Mouse (Mus musculus) embryonic facial prominence, embryonic 15.5 days (tissue): ENCODE data around the gene Nrg4. TPM values are rescaled to one million over a fixed set of nuclear protein-coding genes. Genes with fewer than 3 reads are reported as not detected.

Experiments
- ATAC-seq: fragments of 200-750 bp; cut with Nextera tagmentation; 2 replicates; pipeline ENCODE4 v1.8.0; 2017; ENCODE audit warnings: low read depth, moderate TSS enrichment; ENCODE audit not compliant: insufficient number of reproducible peaks, low FRiP score, low TSS enrichment
- H3K27ac ChIP-seq: fragments of 300-500 bp; sonication (generic); replicated peaks from 2 replicates; pipeline ENCODE4 v1.5.1; 2015; ENCODE audit warnings: mild to moderate bottlenecking, inconsistent platforms
- H3K27me3 ChIP-seq: fragments of 300-500 bp; sonication (generic); 2 replicates; pipeline ENCODE4 v1.6.1; 2015; ENCODE audit warnings: inconsistent platforms
- H3K36me3 ChIP-seq: fragments of 300-500 bp; sonication (generic); 2 replicates; pipeline ENCODE4 v1.6.1; 2015; ENCODE audit warnings: mild to moderate bottlenecking, inconsistent platforms
- H3K4me1 ChIP-seq: fragments of 300-500 bp; sonication (generic); 2 replicates; pipeline ENCODE4 v1.6.1; 2015; ENCODE audit warnings: inconsistent platforms
- H3K4me2 ChIP-seq: fragments of 300-500 bp; sonication (generic); replicated peaks from 2 replicates; pipeline ENCODE4 v1.6.1; 2015; ENCODE audit warnings: mild to moderate bottlenecking, inconsistent platforms
- H3K4me3 ChIP-seq: fragments of 300-500 bp; sonication (generic); replicated peaks from 2 replicates; pipeline ENCODE4 v1.5.1; 2015; ENCODE audit warnings: mild to moderate bottlenecking, inconsistent platforms
- H3K9ac ChIP-seq: fragments of 300-500 bp; sonication (generic); 2 replicates; pipeline ENCODE4 v1.6.1; 2015; ENCODE audit warnings: inconsistent platforms
- H3K9me3 ChIP-seq: fragments of 300-500 bp; sonication (generic); replicated peaks from 2 replicates; pipeline ENCODE4 v1.6.1; 2016; ENCODE audit warnings: inconsistent platforms
- WGBS: fragments of 180-500 bp; shearing (Covaris S2); methylation state at CpG from one replicate; pipeline ENCODE4 v1.1.7; 2015; 5-methylcytosine and 5-hydroxymethylcytosine counted together
- polyA plus RNA-seq: library from polyadenylated mRNA; unstranded; fragments of >200 nt; fragmentation: Nextera tagmentation; extraction: Ambion mirVana; gene quantifications from 2 replicates; pipeline ENCODE4 v1.2.1, GENCODE M21; 2015

Nrg4 gene
- polyA plus RNA-seq, 1 experiment from 2014 or later: 1.5 TPM

DNA sequence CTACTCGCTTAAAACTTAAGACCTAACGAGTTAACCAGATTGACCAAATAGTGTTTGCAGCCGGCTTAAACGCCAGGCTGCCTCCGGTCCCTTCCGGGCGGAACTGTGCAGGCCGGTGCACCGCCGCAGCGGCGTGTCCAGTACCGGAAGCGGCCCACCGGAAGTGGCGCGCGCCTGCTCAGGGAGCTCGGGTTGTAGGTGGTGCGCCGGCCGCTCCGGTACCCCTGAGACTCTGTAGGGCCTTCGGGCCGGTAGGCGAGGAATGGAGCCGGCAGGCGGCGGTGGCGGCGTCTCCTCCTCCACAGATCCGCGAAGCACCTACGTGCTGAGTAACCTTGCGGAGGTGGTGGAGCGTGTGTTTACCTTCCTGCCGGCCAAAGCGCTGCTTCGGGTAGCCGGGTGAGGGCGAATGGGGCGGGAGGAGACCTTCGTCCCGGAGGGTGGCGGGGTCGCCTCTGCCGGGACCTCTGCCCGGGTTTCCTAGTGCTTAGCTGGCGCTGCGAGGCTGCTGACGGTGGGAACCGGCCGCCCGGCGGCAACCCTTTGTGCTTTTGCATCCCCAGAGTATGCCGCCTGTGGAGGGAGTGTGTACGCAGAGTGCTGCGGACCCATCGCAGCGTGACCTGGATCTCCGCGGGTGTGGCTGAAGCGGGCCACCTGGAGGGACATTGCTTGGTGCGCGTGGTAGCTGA lies 117.7 kb downstream of the Nrg4 start, which contains the start of gene Fbxo22:
TSS of gene Fbxo22 (plus strand) at position 136 of the 692 bp plus-strand sequence.
- Histone ChIP-seq H3K36me3 (peaks cover 16% of the 10 kb centered on the region), H3K27me3 (no peaks in the 10 kb centered on the region), H3K27ac (peak within 1 kb of the TSS; percentile 87), H3K4me2 (peak within 1 kb of the TSS; percentile 77), H3K9ac (peak within 1 kb of the TSS; percentile 85), H3K9me3 (no peaks in the 10 kb centered on the region), H3K4me3 (peak within 1 kb of the TSS; percentile 89), H3K4me1 (peaks cover 13% of the 10 kb centered on the region)
- peak; percentile 96 for ATAC-seq
- WGBS: under 1% methylated on average over 65 of the region's 65 CpGs

DNA sequence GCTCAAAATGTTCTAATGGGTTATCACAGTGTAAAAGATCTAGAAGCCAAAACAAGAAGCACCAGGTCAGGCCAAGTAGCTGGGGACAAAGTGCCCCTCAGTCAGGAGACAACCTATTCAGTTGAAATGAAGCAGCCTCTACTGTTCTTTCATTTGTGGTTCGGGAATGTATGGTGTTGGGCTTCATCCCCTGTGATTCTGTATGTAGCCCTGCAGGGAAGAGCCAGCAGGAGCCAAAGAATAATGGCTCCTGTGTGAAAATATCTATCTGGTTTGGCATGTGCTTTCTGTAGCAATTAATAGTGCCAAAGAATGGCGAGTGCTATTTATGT lies 118.2 kb downstream of the Nrg4 start:
- Histone ChIP-seq H3K36me3 (peaks cover 14% of the 10 kb centered on the region; the same call in 1 of the 2 replicates), H3K4me1 (peaks cover 13% of the 10 kb centered on the region), H3K4me2 (peak overlapping the region; percentile 77), H3K4me3 (peak overlapping the region; percentile 89), H3K9me3 (no peaks in the 10 kb centered on the region), H3K27me3 (no peaks in the 10 kb centered on the region), H3K27ac (peak overlapping the region; percentile 87), H3K9ac (peak overlapping the region; percentile 85; the same call in 1 of the 2 replicates)
- 0% methylated on average over 2 of the region's 2 CpGs for WGBS
- ATAC-seq: no peak; the same call in 1 of the 2 replicates

DNA sequence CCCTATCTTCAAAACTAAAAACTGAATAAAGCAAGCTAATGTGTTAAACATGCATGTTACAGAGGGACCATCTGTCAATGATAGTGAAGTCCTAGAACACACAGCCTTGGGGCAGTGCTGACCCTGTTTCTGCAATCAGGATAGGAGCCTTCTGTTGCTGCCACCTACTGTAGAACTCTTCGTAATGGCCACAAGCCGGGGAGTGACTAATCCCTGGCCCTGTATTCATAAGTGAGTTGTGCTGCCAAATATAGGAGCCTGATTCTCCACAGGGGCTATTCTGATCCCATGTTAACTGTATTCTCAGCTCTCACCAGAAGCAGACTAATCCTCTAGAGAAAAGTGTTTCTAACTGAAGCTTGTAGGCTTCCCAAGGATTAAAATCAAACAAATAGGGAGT lies 127.3 kb downstream of the Nrg4 start:
- 73% methylated on average over 2 of the region's 2 CpGs for WGBS
- H3K9me3 ChIP-seq: no peaks in the 10 kb centered on the region
- no peak overlapping the region for H3K4me2 ChIP-seq
- ATAC-seq: no peak
- H3K4me1 ChIP-seq: no peaks in the 10 kb centered on the region
- no peaks in the 10 kb centered on the region for H3K27me3 ChIP-seq
- peaks cover 14% of the 10 kb centered on the region; the same call in 1 of the 2 replicates for H3K36me3 ChIP-seq
- H3K4me3 ChIP-seq: no peak overlapping the region
- H3K27ac ChIP-seq: no peak overlapping the region
- no peak overlapping the region for H3K9ac ChIP-seq

DNA sequence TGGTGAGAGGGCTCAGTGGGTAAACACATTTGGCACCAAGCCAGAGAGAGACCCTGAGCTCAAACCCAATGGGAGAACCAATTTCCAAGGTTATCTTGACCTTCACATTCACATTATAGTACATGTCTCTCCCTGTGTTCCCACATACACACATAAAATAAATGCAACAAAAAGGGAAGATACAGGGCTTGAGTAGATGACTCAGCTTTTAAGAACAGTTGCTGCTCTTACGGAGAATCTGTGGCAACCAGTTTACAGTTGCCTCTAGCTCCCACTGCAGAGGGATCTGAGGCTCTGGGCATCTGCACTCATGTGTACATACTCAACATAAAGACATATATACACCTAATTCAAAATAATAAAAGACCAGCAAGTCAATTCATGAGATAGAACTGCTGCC lies 128.4 kb downstream of the Nrg4 start:
- Histone ChIP-seq H3K4me2 (no peak overlapping the region), H3K9ac (no peak overlapping the region)
- WGBS: 93% methylated on average over 1 of the region's 1 CpGs

DNA sequence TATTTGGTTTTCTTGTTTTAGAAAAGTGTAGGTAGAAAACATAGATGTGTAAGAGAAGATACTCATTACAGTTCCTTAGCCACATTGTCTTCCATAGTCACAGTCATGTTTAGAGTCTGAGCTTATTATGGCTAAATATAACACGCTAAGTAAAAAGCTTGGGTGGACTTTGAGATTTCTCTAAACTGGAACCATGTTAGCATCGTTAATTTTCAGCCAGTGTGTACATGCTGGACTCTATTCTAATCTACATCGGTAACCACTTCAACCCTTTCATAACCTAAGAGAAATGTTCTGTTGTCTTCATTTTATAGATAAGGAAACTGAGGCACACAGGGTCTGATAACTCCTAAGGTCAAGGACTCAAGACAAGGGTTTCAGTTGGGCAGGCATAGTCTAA lies 130.8 kb downstream of the Nrg4 start:
- ATAC-seq: no peak
- 95% methylated on average over 3 of the region's 3 CpGs for WGBS
- Histone ChIP-seq H3K9me3 (no peaks in the 10 kb centered on the region), H3K4me3 (no peak overlapping the region), H3K27ac (no peak overlapping the region), H3K36me3 (peaks cover 17% of the 10 kb centered on the region; the same call in 1 of the 2 replicates), H3K4me2 (no peak overlapping the region), H3K4me1 (no peaks in the 10 kb centered on the region), H3K27me3 (no peaks in the 10 kb centered on the region), H3K9ac (no peak overlapping the region)

More for the DNA sequence above, 128.4 kb downstream of the Nrg4 start:
- Histone ChIP-seq H3K27ac (no peak overlapping the region), H3K27me3 (no peaks in the 10 kb centered on the region), H3K4me3 (no peak overlapping the region), H3K9me3 (no peaks in the 10 kb centered on the region), H3K4me1 (no peaks in the 10 kb centered on the region), H3K36me3 (peaks cover 16% of the 10 kb centered on the region; the same call in 1 of the 2 replicates)
- ATAC-seq: no peak

DNA sequence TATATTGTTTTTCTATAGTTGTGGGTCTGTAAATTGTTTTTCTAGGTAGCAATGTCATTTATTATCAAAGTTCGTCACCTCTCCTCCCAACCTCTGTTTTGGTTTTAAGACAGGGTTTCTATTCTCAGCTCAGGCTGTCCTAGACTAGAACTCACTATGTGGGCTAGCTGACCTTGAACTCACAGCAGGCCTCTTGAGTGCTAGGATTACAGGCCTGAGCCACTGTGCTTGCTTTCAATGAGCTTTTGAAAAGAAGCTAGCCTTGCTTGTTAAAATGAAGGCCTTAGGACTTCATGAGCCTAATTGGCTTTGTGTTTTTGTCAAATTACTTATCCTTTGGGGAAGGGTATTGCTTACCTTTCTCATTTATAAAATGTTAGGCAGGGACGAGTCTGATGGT lies 152.4 kb downstream of the Nrg4 start:
- Histone ChIP-seq H3K4me2 (no peak overlapping the region), H3K9ac (no peak overlapping the region), H3K27ac (no peak overlapping the region), H3K27me3 (no peaks in the 10 kb centered on the region), H3K36me3 (no peaks in the 10 kb centered on the region), H3K4me3 (no peak overlapping the region), H3K9me3 (no peaks in the 10 kb centered on the region), H3K4me1 (no peaks in the 10 kb centered on the region)
- 84% methylated on average over 2 of the region's 2 CpGs for WGBS
- ATAC-seq: no peak

DNA sequence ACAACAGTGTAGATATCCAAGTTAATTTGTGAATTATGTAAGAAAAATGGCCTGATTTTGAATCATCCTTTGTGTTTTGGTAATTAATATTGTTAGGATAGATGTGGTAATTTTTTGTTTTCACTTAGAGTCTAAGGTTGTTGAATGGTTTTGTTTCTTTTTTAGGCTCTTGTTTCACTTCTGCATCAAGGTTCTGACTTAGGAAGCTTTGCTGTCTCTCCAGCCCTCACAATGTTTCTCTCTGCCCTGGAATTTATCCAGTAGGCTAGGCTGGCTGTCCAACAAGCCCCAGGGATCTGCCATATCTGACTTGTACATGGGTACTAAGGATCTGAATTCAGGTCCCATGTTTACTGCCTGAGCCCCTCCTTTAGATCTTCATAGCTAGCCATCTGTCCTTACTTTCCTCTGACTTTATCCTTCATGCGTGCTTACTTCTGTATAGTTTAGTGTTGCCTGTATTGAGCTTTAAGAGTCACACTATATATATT lies 154.4 kb downstream of the Nrg4 start:
- Histone ChIP-seq H3K4me1 (no peaks in the 10 kb centered on the region), H3K27me3 (no peaks in the 10 kb centered on the region), H3K4me2 (no peak overlapping the region), H3K9me3 (no peaks in the 10 kb centered on the region), H3K9ac (no peak overlapping the region), H3K4me3 (no peak overlapping the region), H3K36me3 (peaks cover 3% of the 10 kb centered on the region; the same call in 1 of the 2 replicates), H3K27ac (no peak overlapping the region)
- no peak for ATAC-seq
- WGBS: 88% methylated on average over 1 of the region's 1 CpGs

DNA sequence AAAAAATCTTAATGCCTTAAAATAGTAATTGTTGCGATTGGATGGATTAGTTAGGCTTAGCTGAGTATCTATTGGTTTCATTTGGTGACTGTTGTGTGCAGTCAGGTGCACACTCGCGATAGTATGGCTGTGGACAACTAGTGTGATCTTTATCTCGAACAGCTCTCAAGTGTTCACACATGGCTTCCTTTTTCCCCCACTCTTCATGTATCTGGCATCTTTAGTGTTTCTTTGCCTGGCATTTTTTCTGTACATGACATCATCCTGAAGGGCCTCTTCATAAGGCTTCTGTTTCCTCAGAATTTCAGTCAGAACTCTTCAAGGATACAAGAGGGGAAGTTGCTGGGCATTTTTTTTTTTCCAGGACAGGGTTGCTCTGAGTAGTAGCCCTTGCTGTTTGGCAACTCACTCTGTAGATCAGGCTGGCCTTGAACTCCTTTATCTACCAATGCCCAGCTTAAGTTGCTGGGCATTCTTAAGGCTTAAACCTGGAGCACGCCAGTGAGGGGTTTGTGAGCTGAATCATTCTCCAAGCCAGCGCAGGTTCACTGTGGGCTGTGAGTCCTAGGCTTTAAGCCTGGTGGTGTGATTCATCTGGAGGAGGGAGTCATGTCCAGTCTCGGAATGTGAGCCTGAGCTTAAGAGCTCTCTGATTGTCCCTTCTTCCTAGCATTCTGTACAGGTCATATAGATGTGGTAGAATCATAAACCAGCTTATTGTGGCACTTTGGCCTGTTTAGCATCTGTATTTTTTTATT lies 155.8 kb downstream of the Nrg4 start:
- H3K4me1 ChIP-seq: no peaks in the 10 kb centered on the region
- no peak overlapping the region for H3K9ac ChIP-seq
- no peaks in the 10 kb centered on the region for H3K27me3 ChIP-seq
- H3K27ac ChIP-seq: no peak overlapping the region
- H3K36me3 ChIP-seq: peaks cover 3% of the 10 kb centered on the region; the same call in 1 of the 2 replicates
- WGBS: 80% methylated on average over 7 of the region's 7 CpGs
- H3K4me2 ChIP-seq: no peak overlapping the region
- no peak overlapping the region for H3K4me3 ChIP-seq
- H3K9me3 ChIP-seq: no peaks in the 10 kb centered on the region
- ATAC-seq: no peak

Other genes starting within 250 kb of the Nrg4 start
- 32.2 and 34.0 TPM in 2 replicates for gene Ube2q2, start 178.0 kb downstream of the Nrg4 start, polyA plus RNA-seq
- gene Fbxo22, start 117.9 kb downstream of the Nrg4 start, polyA plus RNA-seq: 51.4 and 52.9 TPM in 2 replicates
- gene Tmem266, start 69 bp upstream of the Nrg4 start, polyA plus RNA-seq: 0.46 and 0.57 TPM in 2 replicates
- gene Etfa, start 185.4 kb upstream of the Nrg4 start, polyA plus RNA-seq: 181 and 189 TPM in 2 replicates
- gene Isl2, start 211.8 kb upstream of the Nrg4 start, polyA plus RNA-seq: 2.3 and 2.9 TPM in 2 replicates